Mouse (Mus musculus) limb, embryonic 11.5 days (tissue): ENCODE data around the gene Skap1. TPM values are rescaled to one million over a fixed set of nuclear protein-coding genes. Genes with fewer than 3 reads are reported as not detected.

Source experiments
- ATAC-seq: fragments of 200-750 bp; cut with Nextera tagmentation; 2 replicates; pipeline ENCODE4 v1.8.0; 2017; ENCODE audit warnings: low read depth; ENCODE audit not compliant: insufficient number of reproducible peaks, low FRiP score, low TSS enrichment
- DNase-seq: peaks from one replicate; pipeline ENCODE4 v3.0.0-alpha.2; 2015; ENCODE audit warnings: low spot score
- H3K27ac ChIP-seq: fragments of 300-500 bp; sonication (generic); replicated peaks from 2 replicates; pipeline ENCODE4 v1.5.1; 2014; ENCODE audit warnings: low read depth, mild to moderate bottlenecking, low read length
- H3K27me3 ChIP-seq: fragments of 300-500 bp; sonication (generic); 2 replicates; pipeline ENCODE4 v1.6.1; 2014; ENCODE audit warnings: mild to moderate bottlenecking, low read length, mixed read lengths; ENCODE audit not compliant: control insufficient read depth, insufficient read depth
- H3K36me3 ChIP-seq: fragments of 300-500 bp; sonication (generic); 2 replicates; pipeline ENCODE4 v1.6.1; 2014; ENCODE audit warnings: mild to moderate bottlenecking, low read length, moderate library complexity, mixed read lengths; ENCODE audit not compliant: control insufficient read depth, insufficient read depth
- H3K4me1 ChIP-seq: fragments of 300-500 bp; sonication (generic); 2 replicates; pipeline ENCODE4 v1.6.1; 2014; ENCODE audit warnings: low read length, mixed read lengths; ENCODE audit not compliant: control insufficient read depth, insufficient read depth
- H3K4me2 ChIP-seq: fragments of 300-500 bp; sonication (generic); 2 replicates; pipeline ENCODE4 v1.6.1; 2014; ENCODE audit warnings: low read depth, mild to moderate bottlenecking, moderate library complexity; ENCODE audit not compliant: severe bottlenecking
- H3K4me3 ChIP-seq: fragments of 300-500 bp; sonication (generic); 2 replicates; pipeline ENCODE4 v1.5.1; 2014; ENCODE audit warnings: low read depth, low read length
- H3K9ac ChIP-seq: fragments of 300-500 bp; sonication (generic); 2 replicates; pipeline ENCODE4 v1.6.1; 2014; ENCODE audit warnings: mild to moderate bottlenecking, low read length
- H3K9me3 ChIP-seq: fragments of 300-500 bp; sonication (generic); 2 replicates; pipeline ENCODE4 v1.6.1; 2016; ENCODE audit warnings: low read length; ENCODE audit not compliant: control insufficient read depth
- WGBS: fragments of 180-500 bp; shearing (Covaris S2); extraction: QIAGEN DNeasy Blood & Tissue Kit; methylation state at CpG from one replicate; pipeline ENCODE4 v1.1.7; 2014; 5-methylcytosine and 5-hydroxymethylcytosine counted together
- polyA plus RNA-seq: library from polyadenylated mRNA; unstranded; fragments of >200 nt; fragmentation: Nextera tagmentation; extraction: Ambion mirVana; gene quantifications from 2 replicates; pipeline ENCODE4 v1.2.1, GENCODE M21; 2014

Skap1 gene
- polyA plus RNA-seq, 1 experiment from 2014 or later = 0.27 TPM

- H3K27me3 ChIP-seq = peaks cover 3% of the 10 kb centered on the region; the same call in 1 of the 2 replicates
- no peak overlapping the region for H3K27ac ChIP-seq
- no peak for ATAC-seq
- no peak for DNase-seq
- H3K4me1 ChIP-seq = no peaks in the 10 kb centered on the region
- WGBS = 90% methylated on average over 4 of the region's 4 CpGs
- no peak overlapping the region for H3K9ac ChIP-seq
- no peaks in the 10 kb centered on the region for H3K9me3 ChIP-seq
- H3K36me3 ChIP-seq = no peaks in the 10 kb centered on the region
- H3K4me3 ChIP-seq = no peak overlapping the region
- H3K4me2 ChIP-seq = no peak overlapping the region
Measured at GRCm38 (mm10) chr11:96679026-96679425, 214.6 kb downstream of the Skap1 start.

GRCm38 (mm10) chr11:96685381-96685780 is 221.0 kb downstream of the Skap1 start:
- WGBS = 85% methylated on average over 2 of the region's 2 CpGs

GRCm38 (mm10) chr11:96686713-96687280 is 222.4 kb downstream of the Skap1 start:
- Histone ChIP-seq H3K9ac (no peak overlapping the region), H3K36me3 (no peaks in the 10 kb centered on the region), H3K9me3 (no peaks in the 10 kb centered on the region), H3K4me1 (no peaks in the 10 kb centered on the region), H3K27me3 (no peaks in the 10 kb centered on the region), H3K27ac (no peak overlapping the region), H3K4me3 (no peak overlapping the region), H3K4me2 (no peak overlapping the region)
- ATAC-seq (no peak), DNase-seq (peak; percentile 30)
- WGBS = 35% methylated on average over 16 of the region's 16 CpGs

More at GRCm38 (mm10) chr11:96685381-96685780, 221.0 kb downstream of the Skap1 start:
- Histone ChIP-seq H3K4me1 (no peaks in the 10 kb centered on the region), H3K4me2 (no peak overlapping the region), H3K36me3 (no peaks in the 10 kb centered on the region), H3K9ac (no peak overlapping the region), H3K9me3 (no peaks in the 10 kb centered on the region), H3K4me3 (no peak overlapping the region), H3K27me3 (no peaks in the 10 kb centered on the region), H3K27ac (no peak overlapping the region)
- DNase-seq (peak; percentile 34), ATAC-seq (no peak)

GRCm38 (mm10) chr11:96692250-96692649 is 227.9 kb downstream of the Skap1 start:
- DNase-seq = no peak
- H3K4me2 ChIP-seq = no peak overlapping the region
- no peaks in the 10 kb centered on the region for H3K9me3 ChIP-seq
- no peak for ATAC-seq
- no peak overlapping the region for H3K9ac ChIP-seq
- no peaks in the 10 kb centered on the region for H3K4me1 ChIP-seq
- H3K27ac ChIP-seq = no peak overlapping the region
- no peaks in the 10 kb centered on the region for H3K36me3 ChIP-seq
- no peaks in the 10 kb centered on the region for H3K27me3 ChIP-seq
- H3K4me3 ChIP-seq = no peak overlapping the region
- WGBS = 85% methylated on average over 5 of the region's 5 CpGs

GRCm38 (mm10) chr11:96693360-96693759 is 229.0 kb downstream of the Skap1 start:
- DNase-seq (no peak), ATAC-seq (no peak)
- 94% methylated on average over 11 of the region's 11 CpGs for WGBS
- Histone ChIP-seq H3K9ac (no peak overlapping the region), H3K27ac (no peak overlapping the region), H3K4me1 (no peaks in the 10 kb centered on the region), H3K4me2 (no peak overlapping the region), H3K27me3 (no peaks in the 10 kb centered on the region), H3K4me3 (no peak overlapping the region), H3K9me3 (no peaks in the 10 kb centered on the region), H3K36me3 (no peaks in the 10 kb centered on the region)

GRCm38 (mm10) chr11:96694774-96695173 is 230.4 kb downstream of the Skap1 start:
- Histone ChIP-seq H3K27me3 (no peaks in the 10 kb centered on the region), H3K27ac (no peak overlapping the region), H3K9ac (no peak overlapping the region), H3K36me3 (no peaks in the 10 kb centered on the region), H3K4me1 (no peaks in the 10 kb centered on the region), H3K4me2 (no peak overlapping the region), H3K4me3 (no peak overlapping the region), H3K9me3 (no peaks in the 10 kb centered on the region)
- ATAC-seq = no peak
- WGBS = 78% methylated on average over 12 of the region's 12 CpGs
- no peak for DNase-seq

GRCm38 (mm10) chr11:96696168-96696727 is 231.9 kb downstream of the Skap1 start:
- Histone ChIP-seq H3K9me3 (no peaks in the 10 kb centered on the region), H3K27ac (no peak overlapping the region), H3K27me3 (no peaks in the 10 kb centered on the region), H3K36me3 (no peaks in the 10 kb centered on the region), H3K4me2 (no peak overlapping the region), H3K4me3 (no peak overlapping the region), H3K9ac (no peak overlapping the region), H3K4me1 (no peaks in the 10 kb centered on the region)
- DNase-seq (no peak), ATAC-seq (no peak)
- 82% methylated on average over 15 of the region's 15 CpGs for WGBS

GRCm38 (mm10) chr11:96696842-96697455 is 232.6 kb downstream of the Skap1 start:
- DNase-seq (peak; percentile 52), ATAC-seq (no peak)
- no peak overlapping the region for H3K4me2 ChIP-seq
- no peaks in the 10 kb centered on the region for H3K4me1 ChIP-seq
- no peak overlapping the region for H3K9ac ChIP-seq
- H3K9me3 ChIP-seq = no peaks in the 10 kb centered on the region
- H3K4me3 ChIP-seq = no peak overlapping the region
- 27% methylated on average over 7 of the region's 7 CpGs for WGBS
- no peak overlapping the region for H3K27ac ChIP-seq
- H3K36me3 ChIP-seq = no peaks in the 10 kb centered on the region
- H3K27me3 ChIP-seq = no peaks in the 10 kb centered on the region
